Mouse (Mus musculus): ENCODE data around the gene Rilp. TPM values are rescaled to one million over a fixed set of nuclear protein-coding genes. Genes with fewer than 3 reads are reported as not detected.

Gene Rilp
- polyA plus RNA-seq, 1 experiment from 2014 or later = 7.1 TPM

GRCm38 (mm10) chr11:75534286-75535033 is 24.6 kb downstream of the Rilp start:
- Histone ChIP-seq H3K27ac (peak overlapping the region; percentile 99), H3K4me3 (ENCODE audit: inconsistent target) (peak overlapping the region; percentile 91)

GRCm38 (mm10) chr11:75535106-75535795 is 25.4 kb downstream of the Rilp start:
- peak overlapping the region; percentile 91 for H3K4me3 ChIP-seq (ENCODE audit: inconsistent target)
- peak overlapping the region; percentile 99 for H3K27ac ChIP-seq
- H3K36me3 ChIP-seq (ENCODE audit: inconsistent target) = peaks cover 14% of the 10 kb centered on the region; the same call in 1 of the 2 replicates
- 53% methylated on average over 13 of the region's 13 CpGs for WGBS (ENCODE audit: missing documents)
- H3K79me2 ChIP-seq (ENCODE audit: inconsistent target) = peaks cover 97% of the 10 kb centered on the region

More at GRCm38 (mm10) chr11:75534286-75535033, 24.6 kb downstream of the Rilp start:
- peaks cover 97% of the 10 kb centered on the region for H3K79me2 ChIP-seq (ENCODE audit: inconsistent target)
- WGBS (ENCODE audit: missing documents) = 25% methylated on average over 3 of the region's 4 CpGs
- peaks cover 14% of the 10 kb centered on the region; the same call in 1 of the 2 replicates for H3K36me3 ChIP-seq (ENCODE audit: inconsistent target)

- H3K4me3 ChIP-seq (ENCODE audit: inconsistent target) = no peak overlapping the region
- peak overlapping the region; percentile 99 for H3K27ac ChIP-seq
- H3K79me2 ChIP-seq (ENCODE audit: inconsistent target) = peaks cover 99% of the 10 kb centered on the region
- H3K36me3 ChIP-seq (ENCODE audit: inconsistent target) = peaks cover 14% of the 10 kb centered on the region; the same call in 1 of the 2 replicates
- WGBS (ENCODE audit: missing documents) = 98% methylated on average over 8 of the region's 12 CpGs
Measured at GRCm38 (mm10) chr11:75536255-75537024, 26.5 kb downstream of the Rilp start.

- Histone ChIP-seq H3K27ac (peak overlapping the region; percentile 99), H3K79me2 (ENCODE audit: inconsistent target) (peaks cover 99% of the 10 kb centered on the region), H3K36me3 (ENCODE audit: inconsistent target) (peaks cover 14% of the 10 kb centered on the region; the same call in 1 of the 2 replicates), H3K4me3 (ENCODE audit: inconsistent target) (no peak overlapping the region)
- WGBS (ENCODE audit: missing documents) = 93% methylated on average over 7 of the region's 8 CpGs
Measured at GRCm38 (mm10) chr11:75537025-75537414, 27.1 kb downstream of the Rilp start.

GRCm38 (mm10) chr11:75537491-75538183 is 27.7 kb downstream of the Rilp start:
- 73% methylated on average over 8 of the region's 11 CpGs for WGBS (ENCODE audit: missing documents)
- Histone ChIP-seq H3K27ac (peak overlapping the region; percentile 99), H3K36me3 (ENCODE audit: inconsistent target) (peaks cover 14% of the 10 kb centered on the region; the same call in 1 of the 2 replicates), H3K4me3 (ENCODE audit: inconsistent target) (no peak overlapping the region), H3K79me2 (ENCODE audit: inconsistent target) (peaks cover 99% of the 10 kb centered on the region)

- H3K27ac ChIP-seq = peak overlapping the region; percentile 99
Measured at GRCm38 (mm10) chr11:75538184-75538969, 28.5 kb downstream of the Rilp start.

GRCm38 (mm10) chr11:75538970-75539299 is 29.0 kb downstream of the Rilp start:
- peak overlapping the region; percentile 99; the same call in 1 of the 2 replicates for H3K27ac ChIP-seq
- peaks cover 25% of the 10 kb centered on the region; the same call in 1 of the 2 replicates for H3K36me3 ChIP-seq (ENCODE audit: inconsistent target)
- 92% methylated on average over 13 of the region's 13 CpGs for WGBS (ENCODE audit: missing documents)
- peaks cover 100% of the 10 kb centered on the region for H3K79me2 ChIP-seq (ENCODE audit: inconsistent target)
- no peak overlapping the region for H3K4me3 ChIP-seq (ENCODE audit: inconsistent target)

More at GRCm38 (mm10) chr11:75538184-75538969, 28.5 kb downstream of the Rilp start:
- H3K79me2 ChIP-seq (ENCODE audit: inconsistent target) = peaks cover 100% of the 10 kb centered on the region
- H3K36me3 ChIP-seq (ENCODE audit: inconsistent target) = peaks cover 20% of the 10 kb centered on the region; the same call in 1 of the 2 replicates
- H3K4me3 ChIP-seq (ENCODE audit: inconsistent target) = no peak overlapping the region
- WGBS (ENCODE audit: missing documents) = 74% methylated on average over 9 of the region's 9 CpGs

GRCm38 (mm10) chr11:75540209-75540608 is 30.3 kb downstream of the Rilp start:
- Histone ChIP-seq H3K4me3 (ENCODE audit: inconsistent target) (no peak overlapping the region), H3K27ac (peak overlapping the region; percentile 88), H3K79me2 (ENCODE audit: inconsistent target) (peaks cover 100% of the 10 kb centered on the region), H3K36me3 (ENCODE audit: inconsistent target) (peaks cover 37% of the 10 kb centered on the region)
- WGBS (ENCODE audit: missing documents) = 81% methylated on average over 5 of the region's 8 CpGs

GRCm38 (mm10) chr11:75540710-75541581 is 31.1 kb downstream of the Rilp start:
- Histone ChIP-seq H3K27ac (peak overlapping the region; percentile 88), H3K4me3 (ENCODE audit: inconsistent target) (no peak overlapping the region), H3K36me3 (ENCODE audit: inconsistent target) (peaks cover 44% of the 10 kb centered on the region), H3K79me2 (ENCODE audit: inconsistent target) (peaks cover 100% of the 10 kb centered on the region)
- 42% methylated on average over 19 of the region's 19 CpGs for WGBS (ENCODE audit: missing documents)

- H3K4me3 ChIP-seq (ENCODE audit: inconsistent target) = no peak overlapping the region
- H3K79me2 ChIP-seq (ENCODE audit: inconsistent target) = peaks cover 96% of the 10 kb centered on the region
- no peak overlapping the region for H3K27ac ChIP-seq
- H3K36me3 ChIP-seq (ENCODE audit: inconsistent target) = peaks cover 44% of the 10 kb centered on the region
- 94% methylated on average over 9 of the region's 9 CpGs for WGBS (ENCODE audit: missing documents)
Measured at GRCm38 (mm10) chr11:75544713-75545112, 34.8 kb downstream of the Rilp start.

GRCm38 (mm10) chr11:75546057-75546456 is 36.2 kb downstream of the Rilp start:
- H3K79me2 ChIP-seq (ENCODE audit: inconsistent target) = peaks cover 92% of the 10 kb centered on the region
- WGBS (ENCODE audit: missing documents) = 100% methylated on average over 4 of the region's 4 CpGs
- H3K4me3 ChIP-seq (ENCODE audit: inconsistent target) = no peak overlapping the region
- H3K27ac ChIP-seq = 0 out of 2 replicates have a peak overlapping the region, but pooled peaks have one; percentile 15
- peaks cover 48% of the 10 kb centered on the region for H3K36me3 ChIP-seq (ENCODE audit: inconsistent target)

- H3K36me3 ChIP-seq (ENCODE audit: inconsistent target) = peaks cover 63% of the 10 kb centered on the region
- 33% methylated on average over 5 of the region's 5 CpGs for WGBS (ENCODE audit: missing documents)
- H3K4me3 ChIP-seq (ENCODE audit: inconsistent target) = no peak overlapping the region
- H3K79me2 ChIP-seq (ENCODE audit: inconsistent target) = peaks cover 92% of the 10 kb centered on the region
- H3K27ac ChIP-seq = peak overlapping the region; percentile 97
Measured at GRCm38 (mm10) chr11:75549658-75550111, 39.8 kb downstream of the Rilp start.

Data from macrophage (primary cell).